Mouse (Mus musculus): Measurements from ENCODE around the gene Selenbp1. TPM values are rescaled to one million over a fixed set of nuclear protein-coding genes. Genes with fewer than 3 reads are reported as not detected.
"Not testable (repeated sequence)": the region's sequence is repeated elsewhere in the genome, so short reads cannot be mapped to it uniquely, and the experiment has no call there.

The Selenbp1 gene
- 124 and 143 TPM in 2 replicates for polyA plus RNA-seq (2015; fragmentation: Nextera tagmentation; extraction: Ambion mirVana)

DNA sequence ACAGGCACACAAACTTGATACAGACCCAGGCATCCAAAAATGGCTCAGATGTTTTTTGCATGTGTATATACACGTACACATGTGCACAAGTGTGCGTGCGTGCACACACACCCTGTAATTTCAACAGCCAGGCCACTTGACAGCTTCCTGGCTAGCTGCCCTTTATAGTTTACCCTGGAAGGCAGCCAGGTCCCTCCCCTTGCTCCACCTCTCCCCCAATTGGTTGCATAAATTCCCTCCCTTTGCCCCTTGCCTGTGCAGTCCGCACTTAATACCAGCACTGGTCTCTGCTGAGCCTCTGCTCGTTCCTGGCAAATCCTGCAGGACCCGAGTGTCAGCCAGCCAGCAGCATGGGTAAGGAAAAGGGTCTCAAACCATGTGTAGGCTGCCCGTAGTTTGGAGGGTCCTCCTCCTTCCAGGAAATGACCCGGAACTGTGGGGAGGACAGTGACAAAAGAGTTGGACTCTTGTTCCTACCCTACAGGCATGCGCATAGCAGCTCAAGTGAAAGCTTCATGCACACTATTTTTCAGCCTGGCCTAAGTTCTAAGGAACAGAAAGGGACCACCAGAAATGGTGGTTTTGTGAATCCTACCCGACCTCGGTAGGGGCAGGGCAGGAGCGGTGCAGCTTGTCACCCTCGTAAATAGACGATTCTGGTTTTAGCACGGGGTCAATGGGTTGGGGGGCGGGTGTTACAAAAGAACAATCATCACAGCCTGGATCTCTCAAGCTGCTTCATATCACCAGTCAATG is at the start of gene Selenbp1:
Selenbp1 (plus strand) TSS at position 248 of the 756 bp plus-strand sequence.
- ATAC-seq (replicated peaks; ENCODE audit: extremely low read depth, insufficient read depth, low FRiP score), result peak; percentile 91
- WGBS, result 4% methylated on average over 16 of the region's 16 CpGs

GRCm38 (mm10) chr3:94886316-94887224 is 46.3 kb upstream of the Selenbp1 start, which contains the start of gene Psmb4:
Gene Psmb4 (minus strand): TSS chr3:94886961.
- H3K4me3 ChIP-seq (ENCODE audit: low read length), result peak within 1 kb of the TSS; percentile 83
- H3K27me3 ChIP-seq (ENCODE audit: control insufficient read depth, insufficient read depth, low read length), result no peaks in the 10 kb centered on the region
- peak within 1 kb of the TSS; percentile 96 for H3K9ac ChIP-seq (ENCODE audit: low read length)
- H3K4me1 ChIP-seq (ENCODE audit: control insufficient read depth, insufficient read depth, low read length), result peaks cover 14% of the 10 kb centered on the region
- 1% methylated on average over 61 of the region's 61 CpGs for WGBS
- peak within 1 kb of the TSS; percentile 98 for H3K4me2 ChIP-seq (ENCODE audit: low read depth, low read length)
- no peaks in the 10 kb centered on the region for H3K9me3 ChIP-seq (replicated peaks; ENCODE audit: control insufficient read depth, low read length)
- H3K36me3 ChIP-seq (ENCODE audit: control insufficient read depth, insufficient read depth), result peaks cover 28% of the 10 kb centered on the region
- ATAC-seq (replicated peaks; ENCODE audit: extremely low read depth, insufficient read depth, low FRiP score), result peak; percentile 86
- H3K27ac ChIP-seq (ENCODE audit: low read length), result peak within 1 kb of the TSS; percentile 82

More for the DNA sequence above, at the start of gene Selenbp1:
- H3K27me3 ChIP-seq (ENCODE audit: control insufficient read depth, insufficient read depth, low read length), result no peaks in the 10 kb centered on the region
- H3K4me3 ChIP-seq (ENCODE audit: low read length), result peak within 1 kb of the TSS; percentile 61
- no peaks in the 10 kb centered on the region for H3K36me3 ChIP-seq (ENCODE audit: control insufficient read depth, insufficient read depth)
- H3K27ac ChIP-seq (ENCODE audit: low read length), result peak within 1 kb of the TSS; percentile 98
- H3K9me3 ChIP-seq (replicated peaks; ENCODE audit: control insufficient read depth, low read length), result no peaks in the 10 kb centered on the region
- peak within 1 kb of the TSS; percentile 72 for H3K9ac ChIP-seq (ENCODE audit: low read length)
- peaks cover 10% of the 10 kb centered on the region for H3K4me1 ChIP-seq (ENCODE audit: control insufficient read depth, insufficient read depth, low read length)
- peak within 1 kb of the TSS; percentile 80 for H3K4me2 ChIP-seq (ENCODE audit: low read depth, low read length)

- ATAC-seq (replicated peaks; ENCODE audit: extremely low read depth, insufficient read depth, low FRiP score), result no peak
- H3K9ac ChIP-seq (ENCODE audit: low read length), result no peak overlapping the region
- no peaks in the 10 kb centered on the region for H3K9me3 ChIP-seq (replicated peaks; ENCODE audit: control insufficient read depth, low read length)
- no peak overlapping the region for H3K27ac ChIP-seq (ENCODE audit: low read length)
- no peak overlapping the region for H3K4me2 ChIP-seq (ENCODE audit: low read depth, low read length)
- H3K4me1 ChIP-seq (ENCODE audit: control insufficient read depth, insufficient read depth, low read length), result peaks cover 14% of the 10 kb centered on the region
- H3K27me3 ChIP-seq (ENCODE audit: control insufficient read depth, insufficient read depth, low read length), result no peaks in the 10 kb centered on the region
- H3K36me3 ChIP-seq (ENCODE audit: control insufficient read depth, insufficient read depth), result peaks cover 15% of the 10 kb centered on the region
- no peak overlapping the region for H3K4me3 ChIP-seq (ENCODE audit: low read length)
These were observed 44.3 kb upstream of the Selenbp1 start for GRCm38 (mm10) chr3:94888595-94888994.

DNA sequence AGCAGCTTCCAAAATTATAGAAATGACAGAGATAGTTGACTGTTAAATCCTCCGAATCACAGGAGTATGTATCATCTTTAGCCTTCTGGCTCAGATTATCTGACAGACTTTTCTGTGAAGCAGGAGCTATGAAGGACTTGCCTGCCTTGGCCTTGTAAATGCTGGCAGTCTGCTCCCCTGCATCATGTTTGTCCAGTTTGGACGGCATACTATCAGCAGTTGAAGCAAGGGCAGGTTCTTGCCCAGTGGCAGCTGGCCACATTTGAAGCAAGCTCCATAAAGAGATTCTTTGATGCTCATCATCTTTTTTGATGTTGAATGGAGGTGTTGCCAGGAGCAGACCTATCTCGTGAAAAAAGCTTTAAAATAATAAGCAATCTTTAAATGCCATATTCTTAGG is 38.8 kb upstream of the Selenbp1 start:
- H3K27ac ChIP-seq (ENCODE audit: low read length), result no peak overlapping the region
- H3K36me3 ChIP-seq (ENCODE audit: control insufficient read depth, insufficient read depth), result no peaks in the 10 kb centered on the region
- no peak for ATAC-seq (replicated peaks; ENCODE audit: extremely low read depth, insufficient read depth, low FRiP score)
- WGBS, result 61% methylated on average over 3 of the region's 3 CpGs
- H3K4me3 ChIP-seq (ENCODE audit: low read length), result no peak overlapping the region
- H3K9ac ChIP-seq (ENCODE audit: low read length), result no peak overlapping the region
- no peak overlapping the region for H3K4me2 ChIP-seq (ENCODE audit: low read depth, low read length)
- no peaks in the 10 kb centered on the region for H3K4me1 ChIP-seq (ENCODE audit: control insufficient read depth, insufficient read depth, low read length)
- no peaks in the 10 kb centered on the region for H3K27me3 ChIP-seq (ENCODE audit: control insufficient read depth, insufficient read depth, low read length)
- no peaks in the 10 kb centered on the region for H3K9me3 ChIP-seq (replicated peaks; ENCODE audit: control insufficient read depth, low read length)

DNA sequence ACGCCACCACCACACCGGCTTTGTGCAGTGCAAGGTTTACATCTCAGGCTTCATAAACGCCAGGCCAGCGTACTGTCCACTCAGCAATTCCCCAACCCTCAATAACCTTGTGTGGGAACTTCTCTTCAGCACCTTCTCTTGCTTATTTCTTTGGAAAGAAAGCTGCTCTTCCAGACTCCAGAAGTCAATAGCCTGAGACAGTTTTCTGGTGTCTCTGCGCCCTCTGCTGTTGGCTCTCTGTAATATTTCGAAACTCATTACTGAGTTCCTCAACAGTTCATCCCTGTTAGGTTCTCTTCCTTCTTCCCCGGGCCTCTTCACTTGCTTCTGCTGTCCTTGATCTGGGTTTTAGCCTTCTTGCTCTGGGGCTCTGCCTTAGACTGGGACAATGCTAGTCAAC is 30.1 kb upstream of the Selenbp1 start:
- ATAC-seq (replicated peaks; ENCODE audit: extremely low read depth, insufficient read depth, low FRiP score), result no peak
- Histone ChIP-seq H3K27ac (ENCODE audit: low read length) (no peak overlapping the region), H3K36me3 (ENCODE audit: control insufficient read depth, insufficient read depth) (no peaks in the 10 kb centered on the region), H3K9ac (ENCODE audit: low read length) (no peak overlapping the region), H3K27me3 (ENCODE audit: control insufficient read depth, insufficient read depth, low read length) (no peaks in the 10 kb centered on the region), H3K9me3 (replicated peaks; ENCODE audit: control insufficient read depth, low read length) (no peaks in the 10 kb centered on the region), H3K4me2 (ENCODE audit: low read depth, low read length) (no peak overlapping the region), H3K4me1 (ENCODE audit: control insufficient read depth, insufficient read depth, low read length) (no peaks in the 10 kb centered on the region), H3K4me3 (ENCODE audit: low read length) (no peak overlapping the region)
- 20% methylated on average over 7 of the region's 7 CpGs for WGBS

- WGBS, result 60% methylated on average over 3 of the region's 3 CpGs
- H3K27ac ChIP-seq (ENCODE audit: low read length); H3K27me3 ChIP-seq (ENCODE audit: control insufficient read depth, insufficient read depth, low read length); H3K9me3 ChIP-seq (replicated peaks; ENCODE audit: control insufficient read depth, low read length); H3K4me1 ChIP-seq (ENCODE audit: control insufficient read depth, insufficient read depth, low read length); ATAC-seq (replicated peaks; ENCODE audit: extremely low read depth, insufficient read depth, low FRiP score); H3K4me2 ChIP-seq (ENCODE audit: low read depth, low read length); H3K9ac ChIP-seq (ENCODE audit: low read length); H3K4me3 ChIP-seq (ENCODE audit: low read length); H3K36me3 ChIP-seq (ENCODE audit: control insufficient read depth, insufficient read depth): not testable (repeated sequence)
These were observed 28.1 kb upstream of the Selenbp1 start for GRCm38 (mm10) chr3:94904759-94905158.

GRCm38 (mm10) chr3:94906482-94906881 is 26.4 kb upstream of the Selenbp1 start:
- 34% methylated on average over 1 of the region's 1 CpGs for WGBS
- H3K9me3 ChIP-seq (replicated peaks; ENCODE audit: control insufficient read depth, low read length), result no peaks in the 10 kb centered on the region
- H3K4me2 ChIP-seq (ENCODE audit: low read depth, low read length), result no peak overlapping the region
- H3K9ac ChIP-seq (ENCODE audit: low read length), result no peak overlapping the region
- no peaks in the 10 kb centered on the region for H3K36me3 ChIP-seq (ENCODE audit: control insufficient read depth, insufficient read depth)
- H3K4me3 ChIP-seq (ENCODE audit: low read length), result no peak overlapping the region
- no peak for ATAC-seq (replicated peaks; ENCODE audit: extremely low read depth, insufficient read depth, low FRiP score)
- H3K27ac ChIP-seq (ENCODE audit: low read length), result no peak overlapping the region
- no peaks in the 10 kb centered on the region for H3K27me3 ChIP-seq (ENCODE audit: control insufficient read depth, insufficient read depth, low read length)
- H3K4me1 ChIP-seq (ENCODE audit: control insufficient read depth, insufficient read depth, low read length), result no peaks in the 10 kb centered on the region

DNA sequence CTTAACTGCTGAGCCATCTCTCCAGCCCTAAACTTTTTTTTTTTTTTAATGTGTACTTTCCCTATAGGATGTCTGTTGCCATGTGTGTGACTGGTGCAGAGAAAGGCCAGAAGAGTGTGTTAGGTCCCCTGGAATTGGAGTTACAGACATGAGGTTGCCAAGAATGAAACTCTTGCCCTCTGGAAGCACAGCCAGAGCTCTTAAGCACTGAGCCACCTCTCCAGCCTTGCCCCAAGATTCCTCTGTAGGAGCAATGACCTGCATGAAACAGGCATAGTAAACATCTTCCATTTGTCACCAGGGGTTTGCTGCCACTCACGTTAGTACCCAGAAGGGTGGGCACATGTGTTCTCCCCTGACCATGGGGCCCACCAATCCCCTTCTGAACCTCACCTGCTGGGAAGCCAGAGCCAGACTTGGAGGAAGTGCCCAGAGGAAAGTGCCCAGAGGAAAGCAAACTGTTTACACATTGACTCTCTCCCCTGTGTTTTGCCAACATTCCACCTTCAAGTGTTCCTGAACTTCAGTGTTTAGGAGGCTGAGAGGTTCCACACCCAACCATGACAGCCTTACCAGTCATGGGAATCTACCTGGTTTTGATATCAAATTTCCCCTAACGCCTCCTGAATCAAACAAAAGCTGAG is 21.7 kb upstream of the Selenbp1 start:
- no peak overlapping the region for H3K4me3 ChIP-seq (ENCODE audit: low read length)
- H3K9me3 ChIP-seq (replicated peaks; ENCODE audit: control insufficient read depth, low read length), result no peaks in the 10 kb centered on the region
- ATAC-seq (replicated peaks; ENCODE audit: extremely low read depth, insufficient read depth, low FRiP score), result no peak
- no peaks in the 10 kb centered on the region for H3K4me1 ChIP-seq (ENCODE audit: control insufficient read depth, insufficient read depth, low read length)
- no peak overlapping the region for H3K27ac ChIP-seq (ENCODE audit: low read length)
- WGBS, result 55% methylated on average over 2 of the region's 2 CpGs
- no peaks in the 10 kb centered on the region for H3K27me3 ChIP-seq (ENCODE audit: control insufficient read depth, insufficient read depth, low read length)
- no peak overlapping the region for H3K9ac ChIP-seq (ENCODE audit: low read length)
- no peak overlapping the region for H3K4me2 ChIP-seq (ENCODE audit: low read depth, low read length)
- no peaks in the 10 kb centered on the region for H3K36me3 ChIP-seq (ENCODE audit: control insufficient read depth, insufficient read depth)
